Mouse (Mus musculus) thymus, adult 2 months (tissue): Measurements from ENCODE around the gene Ptk6.

Experiments used
- CTCF ChIP-seq: fragments of 200-500 bp; IDR thresholded peaks from 2 replicates; pipeline ENCODE4 v1.5.1; 2012; ENCODE audit warnings: mild to moderate bottlenecking, control low read depth, low read length, moderate library complexity, borderline replicate concordance; ENCODE audit not compliant: control insufficient read depth, poor library complexity, insufficient read depth; ENCODE audit errors: extremely low read depth
- POLR2A ChIP-seq: fragments of 200-500 bp; IDR thresholded peaks from 2 replicates; pipeline ENCODE4 v1.6.1; 2012; ENCODE audit warnings: mild to moderate bottlenecking, low read length, control low read depth, moderate library complexity; ENCODE audit not compliant: control insufficient read depth, poor library complexity, insufficient read depth; ENCODE audit errors: extremely low read depth

DNA sequence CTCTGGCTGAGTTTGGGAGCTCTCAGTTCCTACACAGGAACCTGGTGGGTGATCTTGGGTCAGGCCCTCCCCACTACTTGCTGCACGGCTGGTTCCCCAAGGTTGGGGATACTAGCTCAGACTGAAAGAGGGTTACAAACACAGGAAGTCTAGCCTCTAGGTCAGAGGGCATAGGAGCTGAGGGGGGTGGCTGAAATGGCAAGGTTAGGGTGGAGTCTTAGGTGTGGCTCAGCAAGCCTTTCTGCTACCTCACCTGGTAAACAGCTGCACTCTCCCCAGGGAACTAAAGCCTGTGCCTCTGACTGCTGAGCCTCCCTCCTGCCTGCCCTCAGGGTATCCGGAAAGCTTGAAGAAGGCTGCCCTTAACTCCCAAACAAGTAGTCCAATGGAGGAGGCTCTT, 13.9 kb downstream of the Ptk6 start:
- TF ChIP-seq POLR2A (no peak), CTCF (no peak)
